Mouse (Mus musculus): ENCODE measurements around the gene Pde8a. TPM values are rescaled to one million over a fixed set of nuclear protein-coding genes. Genes with fewer than 3 reads are reported as not detected.

Pde8a gene
- total and polyA plus RNA-seq, 2 experiments from 2014 or later: 1.1 to 2.7 TPM

DNA sequence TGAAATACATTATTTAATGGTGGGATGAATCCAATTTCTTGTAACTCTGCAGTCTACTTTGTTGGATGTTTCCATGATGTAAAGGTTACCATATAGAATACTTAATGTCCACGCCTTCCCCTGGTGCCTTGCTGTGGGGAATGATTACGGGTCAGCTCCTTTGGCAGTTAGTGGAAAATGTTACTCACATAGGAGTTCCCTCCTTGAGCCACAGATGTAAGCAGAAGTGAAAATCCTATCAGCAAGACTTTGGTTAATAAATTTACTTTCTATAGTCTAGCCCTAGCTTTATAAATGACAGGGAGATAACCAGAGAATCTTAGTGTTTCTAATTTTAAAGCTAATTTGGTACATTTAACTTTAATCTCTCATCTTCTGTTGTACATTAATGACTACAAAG is 81.8 kb downstream of the Pde8a start:
- no peak overlapping the region for H3K4me2 ChIP-seq (ENCODE audit: low read depth)
- H3K4me3 ChIP-seq (ENCODE audit: low read depth, low read length): no peak overlapping the region
- H3K27ac ChIP-seq (ENCODE audit: low read depth, low read length): no peak overlapping the region
- TF ChIP-seq CTCF (IDR thresholded peaks at IDR 0.05; ENCODE audit: low read depth): no peak
- H3K36me3 ChIP-seq (ENCODE audit: insufficient read depth): no peaks in the 10 kb centered on the region
- DNase-seq (no peak), ATAC-seq (no peak)
- WGBS: 90% methylated on average over 2 of the region's 2 CpGs
- no peaks in the 10 kb centered on the region for H3K4me1 ChIP-seq (ENCODE audit: insufficient read depth)
- no peaks in the 10 kb centered on the region for H3K9me3 ChIP-seq (ENCODE audit: low read length)
- no peaks in the 10 kb centered on the region for H3K27me3 ChIP-seq (ENCODE audit: insufficient read depth, low read length)
- no peak overlapping the region for H3K9ac ChIP-seq

DNA sequence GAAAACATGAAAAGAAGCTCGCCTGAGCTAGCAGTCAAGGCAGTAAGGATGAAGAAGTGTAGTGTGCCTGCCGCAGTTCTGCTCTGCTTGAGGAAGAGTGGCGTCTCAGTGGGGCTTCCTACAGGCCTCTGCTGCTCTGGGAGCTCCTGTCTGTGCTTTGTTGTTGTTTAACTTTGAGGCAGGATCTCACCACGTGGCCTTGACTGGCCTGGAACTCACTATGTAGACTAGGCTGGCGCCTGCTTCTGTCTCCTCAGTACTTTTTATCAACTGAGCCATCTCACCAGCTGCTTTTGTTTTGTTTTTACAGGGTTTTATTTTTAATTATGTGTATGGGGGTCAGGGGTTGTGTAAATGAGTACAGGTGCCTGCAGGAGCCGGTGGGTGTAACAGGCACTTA is 84.8 kb downstream of the Pde8a start:
- H3K9me3 ChIP-seq (ENCODE audit: low read length): no peaks in the 10 kb centered on the region
- 46% methylated on average over 6 of the region's 6 CpGs for WGBS
- ATAC-seq (no peak), DNase-seq (no peak)
- H3K9ac ChIP-seq: no peak overlapping the region
- no peak overlapping the region for H3K4me2 ChIP-seq (ENCODE audit: low read depth)
- H3K36me3 ChIP-seq (ENCODE audit: insufficient read depth): no peaks in the 10 kb centered on the region
- no peak overlapping the region for H3K4me3 ChIP-seq (ENCODE audit: low read depth, low read length)
- H3K27ac ChIP-seq (ENCODE audit: low read depth, low read length): no peak overlapping the region
- no peaks in the 10 kb centered on the region for H3K4me1 ChIP-seq (ENCODE audit: insufficient read depth)
- no peak for TF ChIP-seq CTCF (IDR thresholded peaks at IDR 0.05; ENCODE audit: low read depth)
- H3K27me3 ChIP-seq (ENCODE audit: insufficient read depth, low read length): no peaks in the 10 kb centered on the region

DNA sequence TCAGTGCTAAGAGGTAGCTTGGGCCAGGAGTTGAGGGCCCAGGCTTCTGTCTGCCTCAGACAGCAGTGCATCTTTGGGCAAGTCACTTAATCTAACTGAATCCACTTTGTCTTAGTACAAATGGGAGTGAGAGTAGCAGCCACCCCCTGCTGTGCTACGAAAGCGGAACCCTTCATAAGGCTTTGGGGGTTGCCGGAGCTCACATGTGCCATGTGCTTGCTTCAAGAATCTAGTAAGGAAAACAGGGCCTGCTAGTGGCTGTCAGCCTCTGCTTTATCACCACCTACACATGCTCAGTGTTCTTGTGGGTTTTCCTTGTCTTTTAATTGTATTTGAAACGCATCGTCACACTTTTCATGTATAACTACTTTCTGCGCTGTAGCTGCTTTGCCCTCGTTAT is 87.9 kb downstream of the Pde8a start:
- ATAC-seq (no peak), DNase-seq (no peak)

DNA sequence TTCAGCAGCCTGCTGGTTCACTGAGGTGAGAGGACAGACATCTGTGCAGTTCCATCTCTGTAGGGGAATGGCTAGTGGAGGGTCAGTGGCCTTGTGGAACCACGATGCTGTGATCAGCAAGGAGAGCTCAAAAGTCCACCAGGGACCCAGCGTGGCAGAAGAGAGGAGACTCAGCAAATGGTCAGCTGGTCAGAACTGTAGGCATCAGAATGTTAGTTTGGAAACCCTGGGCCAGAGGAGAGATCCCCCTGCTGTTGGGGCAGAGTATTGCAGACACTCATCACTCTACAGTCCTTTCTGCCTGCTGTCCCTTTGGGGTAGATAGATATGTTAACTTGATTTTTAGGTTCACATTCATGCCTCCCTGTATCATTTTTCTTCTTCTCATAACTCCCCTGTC is 90.3 kb downstream of the Pde8a start:
- no peaks in the 10 kb centered on the region for H3K9me3 ChIP-seq (ENCODE audit: low read length)
- ATAC-seq (no peak), DNase-seq (no peak)
- no peaks in the 10 kb centered on the region for H3K4me1 ChIP-seq (ENCODE audit: insufficient read depth)
- whole genome bisulfite sequencing: 100% methylated on average over 2 of the region's 2 CpGs
- H3K9ac ChIP-seq: no peak overlapping the region
- H3K27ac ChIP-seq (ENCODE audit: low read depth, low read length): no peak overlapping the region
- H3K4me2 ChIP-seq (ENCODE audit: low read depth): no peak overlapping the region
- no peak overlapping the region for H3K4me3 ChIP-seq (ENCODE audit: low read depth, low read length)
- no peaks in the 10 kb centered on the region for H3K36me3 ChIP-seq (ENCODE audit: insufficient read depth)
- H3K27me3 ChIP-seq (ENCODE audit: insufficient read depth, low read length): no peaks in the 10 kb centered on the region
- TF ChIP-seq CTCF (IDR thresholded peaks at IDR 0.05; ENCODE audit: low read depth): peak; percentile 24

More for the DNA sequence above, 87.9 kb downstream of the Pde8a start:
- H3K4me2 ChIP-seq (ENCODE audit: low read depth): no peak overlapping the region
- 42% methylated on average over 7 of the region's 7 CpGs for WGBS
- no peak overlapping the region for H3K4me3 ChIP-seq (ENCODE audit: low read depth, low read length)
- no peaks in the 10 kb centered on the region for H3K9me3 ChIP-seq (ENCODE audit: low read length)
- H3K27ac ChIP-seq (ENCODE audit: low read depth, low read length): no peak overlapping the region
- H3K36me3 ChIP-seq (ENCODE audit: insufficient read depth): no peaks in the 10 kb centered on the region
- no peaks in the 10 kb centered on the region for H3K27me3 ChIP-seq (ENCODE audit: insufficient read depth, low read length)
- H3K9ac ChIP-seq: no peak overlapping the region
- no peak for TF ChIP-seq CTCF (IDR thresholded peaks at IDR 0.05; ENCODE audit: low read depth)
- no peaks in the 10 kb centered on the region for H3K4me1 ChIP-seq (ENCODE audit: insufficient read depth)

DNA sequence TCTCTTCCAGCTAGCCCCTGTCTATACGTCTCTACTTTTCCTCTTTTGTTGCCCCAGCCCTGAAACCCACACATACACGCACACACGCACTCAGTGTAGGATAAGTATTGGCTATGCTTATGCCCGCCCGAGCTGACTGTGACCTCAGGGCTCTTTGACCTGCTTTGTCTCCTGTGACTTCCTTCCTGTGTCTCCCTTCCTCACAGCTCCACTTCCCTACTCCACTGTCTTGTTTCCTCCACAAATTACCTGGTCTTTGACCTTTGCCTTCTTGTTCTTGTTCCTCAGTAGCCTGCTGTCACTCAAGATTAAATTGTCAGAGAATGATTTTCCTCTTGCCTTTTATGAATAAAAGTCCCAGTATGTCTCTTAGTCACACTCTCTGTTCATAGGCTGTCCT is 90.7 kb downstream of the Pde8a start:
- Histone ChIP-seq H3K27ac (ENCODE audit: low read depth, low read length) (no peak overlapping the region), H3K9ac (no peak overlapping the region), H3K4me2 (ENCODE audit: low read depth) (no peak overlapping the region), H3K36me3 (ENCODE audit: insufficient read depth) (no peaks in the 10 kb centered on the region), H3K4me3 (ENCODE audit: low read depth, low read length) (no peak overlapping the region), H3K27me3 (ENCODE audit: insufficient read depth, low read length) (no peaks in the 10 kb centered on the region), H3K9me3 (ENCODE audit: low read length) (no peaks in the 10 kb centered on the region), H3K4me1 (ENCODE audit: insufficient read depth) (no peaks in the 10 kb centered on the region)
- WGBS: 84% methylated on average over 5 of the region's 5 CpGs
- DNase-seq: no peak
- no peak for TF ChIP-seq CTCF (IDR thresholded peaks at IDR 0.05; ENCODE audit: low read depth)
- ATAC-seq: no peak

DNA sequence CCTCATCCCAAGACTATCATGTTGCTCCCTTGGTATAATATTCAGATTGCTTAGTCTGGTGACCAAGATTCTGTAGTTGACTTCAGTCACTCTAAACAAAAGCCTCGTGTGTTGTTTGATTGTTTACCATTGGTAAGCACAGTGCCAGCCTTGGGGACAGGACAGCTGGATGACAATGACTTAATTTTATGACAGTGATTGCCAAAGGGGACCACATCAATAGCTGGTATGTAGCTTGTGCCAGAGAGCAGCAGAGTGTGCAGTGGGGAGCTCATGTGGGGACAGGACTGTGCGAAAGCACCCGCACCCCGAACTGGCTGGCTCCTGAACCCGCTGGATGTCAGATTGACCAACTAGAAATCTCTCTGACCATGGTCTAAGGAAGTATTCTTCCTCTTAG is 91.3 kb downstream of the Pde8a start:
- DNase-seq (no peak), ATAC-seq (no peak)
- no peaks in the 10 kb centered on the region for H3K36me3 ChIP-seq (ENCODE audit: insufficient read depth)
- H3K4me3 ChIP-seq (ENCODE audit: low read depth, low read length): no peak overlapping the region
- WGBS: 88% methylated on average over 5 of the region's 5 CpGs
- no peaks in the 10 kb centered on the region for H3K27me3 ChIP-seq (ENCODE audit: insufficient read depth, low read length)
- H3K9me3 ChIP-seq (ENCODE audit: low read length): no peaks in the 10 kb centered on the region
- no peaks in the 10 kb centered on the region for H3K4me1 ChIP-seq (ENCODE audit: insufficient read depth)
- H3K27ac ChIP-seq (ENCODE audit: low read depth, low read length): no peak overlapping the region
- H3K4me2 ChIP-seq (ENCODE audit: low read depth): no peak overlapping the region
- no peak overlapping the region for H3K9ac ChIP-seq
- no peak for TF ChIP-seq CTCF (IDR thresholded peaks at IDR 0.05; ENCODE audit: low read depth)

DNA sequence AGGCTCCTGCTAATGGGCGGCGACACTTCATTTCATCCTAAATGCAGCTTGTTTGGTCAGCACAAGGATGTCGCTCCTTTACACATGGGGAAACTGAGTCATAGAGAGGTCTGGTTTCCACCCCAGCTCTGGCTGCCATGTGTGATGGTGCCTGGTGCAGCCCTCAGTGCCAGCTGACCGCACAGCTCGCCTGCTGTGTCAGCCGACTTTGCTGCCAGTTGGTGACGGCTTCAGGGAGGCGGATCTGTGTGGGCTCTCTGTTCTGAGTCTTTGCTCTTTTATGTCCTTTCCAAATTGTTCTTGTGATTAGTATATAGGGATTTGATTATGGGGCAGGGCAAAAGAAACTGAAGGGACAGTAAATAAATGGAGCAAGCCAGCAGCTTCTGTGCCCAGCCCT is 94.3 kb downstream of the Pde8a start:
- H3K9ac ChIP-seq: no peak overlapping the region
- TF ChIP-seq CTCF (IDR thresholded peaks at IDR 0.05; ENCODE audit: low read depth): no peak
- no peak overlapping the region for H3K27ac ChIP-seq (ENCODE audit: low read depth, low read length)
- H3K4me3 ChIP-seq (ENCODE audit: low read depth, low read length): no peak overlapping the region
- no peaks in the 10 kb centered on the region for H3K36me3 ChIP-seq (ENCODE audit: insufficient read depth)
- H3K27me3 ChIP-seq (ENCODE audit: insufficient read depth, low read length): no peaks in the 10 kb centered on the region
- H3K4me2 ChIP-seq (ENCODE audit: low read depth): no peak overlapping the region
- ATAC-seq (no peak; the same call in 1 of the 2 replicates), DNase-seq (no peak)
- H3K9me3 ChIP-seq (ENCODE audit: low read length): no peaks in the 10 kb centered on the region
- H3K4me1 ChIP-seq (ENCODE audit: insufficient read depth): no peaks in the 10 kb centered on the region
- WGBS: 72% methylated on average over 8 of the region's 8 CpGs

DNA sequence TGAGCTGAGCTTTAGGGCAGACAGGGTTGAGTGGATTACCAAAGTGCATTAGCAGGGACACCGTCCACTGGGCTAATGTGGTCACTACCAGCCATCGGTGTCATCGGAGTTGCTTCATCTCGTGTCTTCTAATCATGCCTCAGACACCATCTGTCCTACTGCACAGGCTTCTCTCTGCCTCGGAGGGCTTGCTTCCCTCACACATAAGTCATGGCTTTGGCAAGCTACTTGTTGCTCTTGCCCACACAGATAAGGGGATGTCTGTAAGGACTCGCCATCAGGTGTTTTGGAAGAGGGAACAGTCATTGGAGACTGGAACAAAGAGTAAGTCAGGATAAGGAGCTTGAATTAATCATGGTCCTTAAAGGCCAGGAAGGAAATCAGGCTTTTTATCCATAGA is 95.9 kb downstream of the Pde8a start:
- no peak for DNase-seq
- H3K27ac ChIP-seq (ENCODE audit: low read depth, low read length): no peak overlapping the region
- no peaks in the 10 kb centered on the region for H3K27me3 ChIP-seq (ENCODE audit: insufficient read depth, low read length)
- H3K9me3 ChIP-seq (ENCODE audit: low read length): no peaks in the 10 kb centered on the region
- H3K4me3 ChIP-seq (ENCODE audit: low read depth, low read length): no peak overlapping the region
- no peaks in the 10 kb centered on the region for H3K4me1 ChIP-seq (ENCODE audit: insufficient read depth)
- H3K9ac ChIP-seq: no peak overlapping the region
- no peak overlapping the region for H3K4me2 ChIP-seq (ENCODE audit: low read depth)
- no peaks in the 10 kb centered on the region for H3K36me3 ChIP-seq (ENCODE audit: insufficient read depth)
- ATAC-seq: no peak
- no peak for TF ChIP-seq CTCF (IDR thresholded peaks at IDR 0.05; ENCODE audit: low read depth)
- WGBS: 93% methylated on average over 6 of the region's 6 CpGs

Data from forebrain, postnatal 0 days (tissue).